Mouse (Mus musculus) limb, embryonic 11.5 days (tissue): ENCODE measurements around the gene Acvr2b. TPM values are rescaled to one million over a fixed set of nuclear protein-coding genes. Genes with fewer than 3 reads are reported as not detected.
A peak's percentile ranks its signal among the peaks of the same experiment; 100 is the strongest.

ENCODE experiments used
- ATAC-seq: fragments of 200-750 bp; cut with Nextera tagmentation; 2 replicates; pipeline ENCODE4 v1.8.0; 2017; ENCODE audit warnings: low read depth; ENCODE audit not compliant: insufficient number of reproducible peaks, low FRiP score, low TSS enrichment
- DNase-seq: peaks from one replicate; pipeline ENCODE4 v3.0.0-alpha.2; 2015; ENCODE audit warnings: low spot score
- H3K27ac ChIP-seq: fragments of 300-500 bp; sonication (generic); replicated peaks from 2 replicates; pipeline ENCODE4 v1.5.1; 2014; ENCODE audit warnings: low read depth, mild to moderate bottlenecking, low read length
- H3K27me3 ChIP-seq: fragments of 300-500 bp; sonication (generic); 2 replicates; pipeline ENCODE4 v1.6.1; 2014; ENCODE audit warnings: mild to moderate bottlenecking, low read length, mixed read lengths; ENCODE audit not compliant: control insufficient read depth, insufficient read depth
- H3K36me3 ChIP-seq: fragments of 300-500 bp; sonication (generic); 2 replicates; pipeline ENCODE4 v1.6.1; 2014; ENCODE audit warnings: mild to moderate bottlenecking, low read length, moderate library complexity, mixed read lengths; ENCODE audit not compliant: control insufficient read depth, insufficient read depth
- H3K4me1 ChIP-seq: fragments of 300-500 bp; sonication (generic); 2 replicates; pipeline ENCODE4 v1.6.1; 2014; ENCODE audit warnings: low read length, mixed read lengths; ENCODE audit not compliant: control insufficient read depth, insufficient read depth
- H3K4me2 ChIP-seq: fragments of 300-500 bp; sonication (generic); 2 replicates; pipeline ENCODE4 v1.6.1; 2014; ENCODE audit warnings: low read depth, mild to moderate bottlenecking, moderate library complexity; ENCODE audit not compliant: severe bottlenecking
- H3K4me3 ChIP-seq: fragments of 300-500 bp; sonication (generic); 2 replicates; pipeline ENCODE4 v1.5.1; 2014; ENCODE audit warnings: low read depth, low read length
- H3K9ac ChIP-seq: fragments of 300-500 bp; sonication (generic); 2 replicates; pipeline ENCODE4 v1.6.1; 2014; ENCODE audit warnings: mild to moderate bottlenecking, low read length
- H3K9me3 ChIP-seq: fragments of 300-500 bp; sonication (generic); 2 replicates; pipeline ENCODE4 v1.6.1; 2016; ENCODE audit warnings: low read length; ENCODE audit not compliant: control insufficient read depth
- WGBS: fragments of 180-500 bp; shearing (Covaris S2); extraction: QIAGEN DNeasy Blood & Tissue Kit; methylation state at CpG from one replicate; pipeline ENCODE4 v1.1.7; 2014; 5-methylcytosine and 5-hydroxymethylcytosine counted together
- polyA plus RNA-seq: library from polyadenylated mRNA; unstranded; fragments of >200 nt; fragmentation: Nextera tagmentation; extraction: Ambion mirVana; gene quantifications from 2 replicates; pipeline ENCODE4 v1.2.1, GENCODE M21; 2014

Gene Acvr2b
- polyA plus RNA-seq, 1 experiment from 2014 or later: 62.0 TPM

DNA sequence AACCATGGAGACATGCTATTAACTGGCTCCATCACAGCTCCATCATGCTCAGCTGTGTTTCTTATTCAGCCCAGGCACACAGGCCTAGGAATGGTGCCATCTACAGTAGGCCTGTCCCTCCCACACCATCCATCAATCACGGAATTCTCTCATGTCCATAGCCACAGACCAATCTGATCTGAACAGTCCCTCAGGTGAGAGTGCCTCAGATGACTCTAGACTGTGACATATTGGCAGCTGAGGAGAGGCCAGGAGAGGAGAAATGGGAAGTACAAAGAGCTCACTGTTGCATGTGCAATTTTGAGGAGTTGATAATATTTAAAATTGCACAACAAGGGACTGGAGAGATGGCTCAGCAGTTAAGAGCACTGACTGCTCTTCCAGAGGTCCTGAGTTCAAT lies 7.1 kb upstream of the Acvr2b start:
- 79% methylated on average over 1 of the region's 1 CpGs for WGBS
- H3K4me2 ChIP-seq: no peak overlapping the region
- no peaks in the 10 kb centered on the region for H3K9me3 ChIP-seq
- no peaks in the 10 kb centered on the region; the same call in 1 of the 2 replicates for H3K36me3 ChIP-seq
- no peak overlapping the region for H3K9ac ChIP-seq
- no peak for DNase-seq
- H3K4me3 ChIP-seq: no peak overlapping the region
- no peaks in the 10 kb centered on the region for H3K27me3 ChIP-seq
- 0 out of 2 replicates have a peak, but pooled peaks cover 3% of the 10 kb centered on the region for H3K4me1 ChIP-seq
- H3K27ac ChIP-seq: no peak overlapping the region
- no peak for ATAC-seq

DNA sequence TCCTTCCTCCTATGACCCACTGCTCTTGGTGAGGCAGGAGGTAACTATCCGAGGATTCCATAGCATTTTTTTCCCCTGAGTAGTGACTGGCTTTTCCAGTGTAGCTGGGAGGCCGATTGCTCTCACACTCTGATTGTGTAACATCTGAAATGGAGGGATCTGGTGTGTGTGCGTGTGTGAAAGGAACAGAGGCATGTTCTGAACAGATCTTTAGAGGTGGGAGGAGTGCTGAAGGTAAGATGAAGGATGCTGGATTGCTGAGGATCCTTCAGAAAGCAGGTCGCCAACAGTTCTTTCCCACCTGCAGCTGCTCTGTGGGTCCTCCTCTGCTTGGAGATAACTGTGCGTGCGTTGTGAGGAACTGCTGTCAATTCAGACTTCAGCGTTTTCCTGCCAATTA lies 567 bp upstream of the Acvr2b start:
- Histone ChIP-seq H3K36me3 (no peaks in the 10 kb centered on the region), H3K4me3 (peak overlapping the region; percentile 93), H3K9ac (0 out of 2 replicates have a peak overlapping the region, but pooled peaks have one; percentile 22), H3K4me1 (peaks cover 11% of the 10 kb centered on the region), H3K27me3 (no peaks in the 10 kb centered on the region), H3K9me3 (no peaks in the 10 kb centered on the region), H3K4me2 (peak overlapping the region; percentile 59), H3K27ac (no peak overlapping the region)
- ATAC-seq: no peak; the same call in 1 of the 2 replicates
- WGBS: 9% methylated on average over 7 of the region's 7 CpGs
- no peak for DNase-seq

DNA sequence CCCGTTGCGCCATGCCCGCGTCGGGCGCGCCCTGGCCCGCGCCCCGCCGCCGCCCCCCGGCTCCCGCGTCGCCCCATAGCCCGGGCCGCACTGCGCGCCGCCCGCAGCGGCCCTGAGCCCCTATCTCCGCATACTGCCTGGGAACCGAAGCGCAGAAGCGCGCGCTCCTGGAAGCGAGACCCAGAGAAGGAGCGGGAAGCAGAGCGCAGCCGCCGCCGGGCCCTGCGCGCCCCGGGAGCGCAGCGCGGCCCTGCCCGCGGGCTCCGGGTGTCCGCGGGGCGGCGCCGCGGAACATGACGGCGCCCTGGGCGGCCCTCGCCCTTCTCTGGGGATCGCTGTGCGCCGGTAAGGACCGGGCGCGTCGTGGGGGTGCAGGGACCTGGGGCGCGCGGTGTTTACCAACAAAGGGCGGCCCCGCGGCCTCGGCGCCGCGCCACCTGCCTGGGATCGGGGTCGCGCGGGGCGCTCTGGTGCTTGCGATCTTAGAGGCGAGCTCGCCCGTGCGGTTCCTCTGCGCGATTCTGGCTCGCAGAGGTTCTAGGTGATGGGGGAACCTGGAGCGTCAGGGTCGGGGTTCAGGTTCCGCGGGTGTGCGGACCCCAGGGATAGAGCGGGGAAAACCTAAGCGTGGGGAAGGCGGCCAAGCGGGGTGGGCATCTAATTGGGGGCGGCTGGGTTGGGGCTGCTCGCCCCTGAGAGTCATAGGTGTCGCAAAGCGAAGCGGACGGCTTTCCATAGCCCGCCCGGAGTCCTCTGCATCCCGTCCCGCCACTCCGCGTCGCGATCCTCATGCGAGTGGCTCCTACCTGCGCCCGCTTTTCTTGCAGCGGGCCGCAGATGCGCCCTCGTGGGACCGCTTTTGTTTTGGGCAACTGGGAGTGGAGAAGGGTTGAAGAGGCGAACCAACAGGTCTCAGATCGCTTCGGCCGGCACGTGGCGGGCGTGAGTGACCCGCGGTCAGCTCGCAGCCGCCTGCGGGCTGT lies 626 bp downstream of the Acvr2b start:
- DNase-seq (peak; percentile 70), ATAC-seq (no peak; the same call in 1 of the 2 replicates)
- Histone ChIP-seq H3K27ac (peak overlapping the region; percentile 99), H3K27me3 (no peaks in the 10 kb centered on the region), H3K9me3 (no peaks in the 10 kb centered on the region), H3K4me3 (peak overlapping the region; percentile 93), H3K4me1 (peaks cover 11% of the 10 kb centered on the region), H3K4me2 (peak overlapping the region; percentile 83), H3K36me3 (peaks cover 2% of the 10 kb centered on the region; the same call in 1 of the 2 replicates), H3K9ac (peak overlapping the region; percentile 100)
- under 1% methylated on average over 123 of the region's 127 CpGs for WGBS

DNA sequence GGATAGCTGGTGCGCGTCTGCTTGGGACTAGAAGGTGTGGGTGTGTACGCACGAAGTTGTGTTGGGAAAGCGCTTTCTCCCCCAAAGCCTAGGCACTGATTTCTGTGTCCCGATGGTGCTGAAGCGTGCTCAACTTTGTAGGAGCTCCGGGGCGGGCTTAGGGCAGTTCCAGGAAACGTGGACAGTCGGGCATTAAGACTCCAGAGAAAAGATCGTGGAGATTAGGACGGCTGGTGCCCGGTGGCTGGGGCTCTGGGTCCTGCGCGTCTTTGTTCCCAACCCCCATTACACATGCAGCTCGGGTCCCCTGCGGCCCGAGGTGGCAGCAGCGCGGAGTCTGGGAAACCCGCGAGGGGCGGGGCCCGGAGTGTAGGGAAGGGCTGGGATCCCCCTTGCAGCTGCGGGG lies 1.3 kb downstream of the Acvr2b start:
- peak; percentile 88 for DNase-seq
- ATAC-seq: peak; percentile 29; the same call in 1 of the 2 replicates
- WGBS: under 1% methylated on average over 26 of the region's 26 CpGs
- H3K9ac ChIP-seq: peak overlapping the region; percentile 100
- H3K27ac ChIP-seq: peak overlapping the region; percentile 99
- H3K27me3 ChIP-seq: no peaks in the 10 kb centered on the region
- peaks cover 2% of the 10 kb centered on the region; the same call in 1 of the 2 replicates for H3K36me3 ChIP-seq
- peaks cover 11% of the 10 kb centered on the region for H3K4me1 ChIP-seq
- H3K4me2 ChIP-seq: peak overlapping the region; percentile 83
- no peaks in the 10 kb centered on the region for H3K9me3 ChIP-seq
- H3K4me3 ChIP-seq: peak overlapping the region; percentile 93

DNA sequence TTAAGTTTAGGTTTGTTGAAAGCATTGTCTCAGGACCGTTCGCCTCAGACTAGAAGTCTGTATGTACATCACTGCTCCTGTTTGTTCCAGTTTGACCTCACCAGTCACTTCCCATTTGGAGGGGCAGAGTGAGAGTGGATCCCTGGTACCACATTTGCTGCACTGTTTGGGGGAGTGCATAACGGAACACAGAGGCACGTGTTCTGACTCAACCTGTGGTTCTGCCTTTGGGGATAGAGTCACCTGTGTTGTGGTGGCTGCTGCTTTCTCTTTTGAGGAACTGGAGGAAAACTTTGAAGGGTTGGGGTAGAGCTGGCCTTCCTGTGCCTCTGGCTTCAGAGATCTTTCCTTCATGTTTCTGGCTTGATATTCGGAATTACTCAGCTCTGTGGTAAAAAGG lies 2.2 kb downstream of the Acvr2b start:
- no peak for DNase-seq
- Histone ChIP-seq H3K4me1 (peaks cover 11% of the 10 kb centered on the region), H3K27ac (no peak overlapping the region; the same call in 1 of the 2 replicates)

DNA sequence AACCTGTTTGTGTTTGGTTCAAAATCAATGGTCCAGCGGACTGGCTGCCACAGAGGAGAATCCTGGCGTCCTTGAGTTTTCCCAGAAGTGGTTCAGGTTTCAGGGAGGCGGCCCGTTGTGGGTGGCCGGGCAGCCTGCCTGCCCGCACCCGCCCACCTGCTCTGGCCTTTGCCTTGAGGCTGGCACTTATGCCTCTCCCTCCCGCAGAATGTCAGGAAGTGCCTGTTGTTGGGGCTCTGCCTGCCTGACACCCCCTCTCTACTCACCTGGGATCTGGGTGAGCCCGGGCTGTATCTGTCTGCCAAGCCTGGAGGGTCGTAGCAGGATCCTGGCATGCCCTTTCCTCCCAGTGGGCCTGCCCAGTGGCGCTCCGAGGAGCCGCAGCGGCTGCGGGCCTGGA lies 6.0 kb downstream of the Acvr2b start:
- Histone ChIP-seq H3K4me2 (no peak overlapping the region), H3K27ac (no peak overlapping the region), H3K9me3 (no peaks in the 10 kb centered on the region; the same call in 1 of the 2 replicates), H3K9ac (no peak overlapping the region), H3K4me3 (no peak overlapping the region), H3K36me3 (peaks cover 4% of the 10 kb centered on the region; the same call in 1 of the 2 replicates), H3K27me3 (no peaks in the 10 kb centered on the region), H3K4me1 (peaks cover 10% of the 10 kb centered on the region)
- 83% methylated on average over 15 of the region's 15 CpGs for WGBS
- DNase-seq (no peak), ATAC-seq (no peak)

More for the DNA sequence above, 2.2 kb downstream of the Acvr2b start:
- peak overlapping the region; percentile 83 for H3K4me2 ChIP-seq
- no peaks in the 10 kb centered on the region for H3K9me3 ChIP-seq
- H3K36me3 ChIP-seq: peaks cover 2% of the 10 kb centered on the region; the same call in 1 of the 2 replicates
- H3K9ac ChIP-seq: peak overlapping the region; percentile 100; the same call in 1 of the 2 replicates
- H3K4me3 ChIP-seq: peak overlapping the region; percentile 93
- no peak for ATAC-seq
- no peaks in the 10 kb centered on the region for H3K27me3 ChIP-seq
- WGBS: 77% methylated on average over 5 of the region's 5 CpGs

DNA sequence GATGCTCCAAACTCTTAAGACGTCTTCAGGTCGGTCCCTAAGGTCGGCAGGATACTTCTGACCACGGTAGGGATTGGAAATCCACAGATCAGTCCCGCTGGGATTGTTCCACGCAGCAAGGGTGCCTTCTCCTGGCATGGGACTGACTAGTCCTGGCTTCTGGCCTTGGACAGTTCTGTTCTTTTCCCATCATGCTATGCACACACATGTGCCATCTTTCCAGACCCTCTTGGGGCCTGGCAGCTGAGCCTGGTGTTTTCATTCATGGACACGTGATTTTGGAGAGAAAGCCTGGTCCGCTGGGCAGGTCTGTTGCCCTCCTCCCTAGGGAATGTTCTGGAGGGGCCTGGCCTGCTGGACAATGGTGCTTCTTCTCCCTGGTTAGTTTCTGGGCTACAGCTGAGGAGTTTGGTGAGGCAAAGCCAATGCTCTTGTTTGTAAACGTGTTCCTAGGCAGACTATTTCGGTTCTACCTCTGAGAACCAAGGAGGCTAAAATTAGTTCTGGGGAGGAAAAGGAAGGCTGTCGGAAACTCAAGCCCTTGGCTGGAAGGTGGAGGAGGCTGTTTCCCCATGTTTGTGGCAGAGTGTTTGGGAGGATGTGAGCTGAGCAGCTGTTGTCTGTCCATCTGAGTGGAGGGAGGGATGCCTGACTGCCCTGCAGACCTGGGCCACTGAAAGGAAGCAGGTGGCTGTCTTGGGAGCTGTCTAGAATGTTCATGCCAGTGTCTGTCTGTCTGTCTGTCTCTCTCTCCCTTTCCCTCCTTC lies 7.2 kb downstream of the Acvr2b start:
- ATAC-seq: no peak
- Histone ChIP-seq H3K27me3 (no peaks in the 10 kb centered on the region), H3K27ac (no peak overlapping the region), H3K4me3 (no peak overlapping the region), H3K9me3 (no peaks in the 10 kb centered on the region; the same call in 1 of the 2 replicates), H3K4me1 (peaks cover 7% of the 10 kb centered on the region), H3K4me2 (no peak overlapping the region), H3K36me3 (peaks cover 4% of the 10 kb centered on the region; the same call in 1 of the 2 replicates), H3K9ac (no peak overlapping the region)
- 86% methylated on average over 11 of the region's 11 CpGs for WGBS
- DNase-seq: no peak

DNA sequence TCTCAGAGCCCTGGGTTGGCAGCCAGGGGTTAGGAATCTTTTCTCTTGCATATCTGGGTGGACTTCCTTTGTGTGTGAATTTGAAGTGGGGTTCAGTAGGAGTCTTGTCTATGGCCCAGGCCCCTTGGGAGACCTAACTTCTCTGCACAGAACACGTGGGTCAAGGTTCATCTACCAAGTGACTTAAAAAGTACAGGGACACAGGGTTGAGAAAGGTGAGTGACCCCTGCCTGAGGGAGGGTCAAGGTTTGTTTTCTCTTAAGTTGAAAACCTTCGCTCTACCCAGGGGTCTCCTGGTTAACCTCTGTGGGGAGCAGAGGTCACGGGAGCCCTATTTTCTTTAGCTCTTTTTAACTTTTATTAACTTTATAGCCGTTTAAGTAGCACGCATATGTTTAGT lies 7.9 kb downstream of the Acvr2b start:
- 0 out of 2 replicates have a peak, but pooled peaks cover 3% of the 10 kb centered on the region for H3K4me1 ChIP-seq
- peaks cover 4% of the 10 kb centered on the region; the same call in 1 of the 2 replicates for H3K36me3 ChIP-seq
- WGBS: 83% methylated on average over 5 of the region's 5 CpGs
- DNase-seq: no peak
- no peak overlapping the region for H3K27ac ChIP-seq
- H3K27me3 ChIP-seq: no peaks in the 10 kb centered on the region
- H3K4me2 ChIP-seq: no peak overlapping the region
- no peaks in the 10 kb centered on the region; the same call in 1 of the 2 replicates for H3K9me3 ChIP-seq
- no peak overlapping the region for H3K9ac ChIP-seq
- ATAC-seq: no peak
- H3K4me3 ChIP-seq: no peak overlapping the region
